In the genomic region with DNA sequence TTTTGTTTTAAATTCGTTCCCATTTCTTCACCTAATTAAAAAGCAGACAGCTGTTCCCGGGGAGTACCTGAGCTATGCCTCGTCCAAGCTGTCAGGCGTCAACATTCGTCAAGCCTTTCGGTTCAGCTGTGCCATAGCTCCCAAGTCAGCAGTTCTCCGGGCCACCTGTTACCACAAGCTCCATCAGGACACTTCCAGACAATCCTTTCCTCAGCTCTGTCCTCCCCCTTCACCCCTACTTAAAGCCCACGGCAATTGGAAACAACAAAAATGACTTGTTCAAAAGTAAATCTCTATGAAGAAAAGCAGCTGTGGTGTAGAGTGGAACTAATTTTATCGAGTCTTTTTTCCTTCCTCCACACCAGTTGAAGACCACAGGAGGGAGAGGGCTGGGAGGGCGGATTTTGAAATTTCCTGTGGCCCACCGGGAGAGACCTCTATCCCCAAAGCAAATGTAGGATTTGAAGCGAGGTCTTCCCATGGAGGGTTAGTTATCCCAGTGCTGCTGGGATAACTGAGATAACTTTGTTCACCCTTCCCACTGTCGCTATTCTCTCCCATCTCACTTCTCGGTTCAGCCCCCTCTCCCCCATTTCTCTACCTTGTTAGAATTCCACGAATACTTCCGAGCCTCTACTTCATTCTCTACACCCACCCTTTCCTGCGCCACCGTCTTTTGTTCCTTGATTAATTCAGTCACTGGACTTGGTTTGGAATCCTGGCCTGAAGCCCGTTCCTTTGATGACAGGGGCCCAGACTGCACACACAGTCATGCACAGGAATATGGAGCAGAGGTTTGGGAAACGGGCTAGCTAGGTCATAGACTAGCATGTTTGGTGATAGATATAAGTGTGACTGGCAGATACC, we compare ENCODE assay signal across 10 mouse cellular contexts.
DNase-seq lines count a peak whose midpoint lies in the region; ATAC-seq lines count a peak whose summit lies in the region.
"Had no signal": no experiment of that assay in that cellular context is flagged by ENCODE, and none has a peak within 500 bp of the region (broad histone marks: within the 10 kb centered on the region; RNA-seq: fewer than 3 reads in every experiment).

No protein-coding gene starts in this region.

- WGBS in forebrain, embryonic 14.5 days, result 18% methylated on average over 20 of the region's 20 CpGs
- 56% methylated on average over 20 of the region's 20 CpGs for WGBS in midbrain, embryonic 12.5 days
- WGBS in intestine, embryonic 15.5 days, result 56% methylated on average over 20 of the region's 20 CpGs

- no peaks in the 10 kb centered on the region for H3K36me3 ChIP-seq in forebrain, embryonic 14.5 days (ENCODE audit: control insufficient read depth, insufficient read depth, low read length)
- no peaks in the 10 kb centered on the region for H3K36me3 ChIP-seq in midbrain, embryonic 12.5 days
- no peaks in the 10 kb centered on the region for H3K36me3 ChIP-seq in intestine, embryonic 15.5 days
- H3K36me3 ChIP-seq: liver, embryonic 13.5 days had no signal

- H3K4me2 ChIP-seq in forebrain, embryonic 14.5 days (ENCODE audit: low read length), result peak overlapping the region; percentile 36
- H3K4me2 ChIP-seq in midbrain, embryonic 12.5 days (replicated peaks), result no peak overlapping the region
- H3K4me2 ChIP-seq in intestine, embryonic 15.5 days (replicated peaks), result no peak overlapping the region
- H3K4me2 ChIP-seq: liver, embryonic 13.5 days had no signal

- peaks cover 11% of the 10 kb centered on the region for H3K4me1 ChIP-seq in forebrain, embryonic 14.5 days (ENCODE audit: control insufficient read depth, insufficient read depth, low read length)
- H3K4me1 ChIP-seq in midbrain, embryonic 12.5 days, result peaks cover 22% of the 10 kb centered on the region
- no peaks in the 10 kb centered on the region for H3K4me1 ChIP-seq in intestine, embryonic 15.5 days (replicated peaks)
- H3K4me1 ChIP-seq: liver, embryonic 13.5 days had no signal

- H3K9ac ChIP-seq in forebrain, embryonic 14.5 days (ENCODE audit: low read length), result no peak overlapping the region
- no peak overlapping the region for H3K9ac ChIP-seq in midbrain, embryonic 12.5 days (replicated peaks)
- no peak overlapping the region for H3K9ac ChIP-seq in intestine, embryonic 15.5 days
- H3K9ac ChIP-seq: liver, embryonic 13.5 days had no signal

- peak overlapping the region; percentile 5; the same call in 1 of the 2 replicates for H3K4me3 ChIP-seq in forebrain, embryonic 14.5 days (ENCODE audit: low read depth, low read length)
- no peak overlapping the region for H3K4me3 ChIP-seq in midbrain, embryonic 12.5 days
- H3K4me3 ChIP-seq in intestine, embryonic 15.5 days (replicated peaks), result no peak overlapping the region
- H3K4me3 ChIP-seq: liver, embryonic 13.5 days had no signal

- DNase-seq in cerebellum, postnatal 14 days, result peak; percentile 18 to 22
- no peak for DNase-seq in cerebellum, postnatal 25 days
- peak; percentile 26 for DNase-seq in kidney, postnatal 10 days
- no peak for DNase-seq in kidney, adult 9 months
- peak; percentile 81 for DNase-seq in forebrain, embryonic 14.5 days (ENCODE audit: low spot score)
- no peak for DNase-seq in layer of hippocampus, postnatal 10 days (ENCODE audit: low spot score in 2 of 2)
- DNase-seq: cerebellum, adult 8-10 months; liver, embryonic 13.5 days had no signal

- no peaks in the 10 kb centered on the region for H3K27me3 ChIP-seq in forebrain, embryonic 14.5 days (replicated peaks; ENCODE audit: control insufficient read depth, insufficient read depth, low read length)
- no peaks in the 10 kb centered on the region for H3K27me3 ChIP-seq in midbrain, embryonic 12.5 days
- no peaks in the 10 kb centered on the region for H3K27me3 ChIP-seq in intestine, embryonic 15.5 days (replicated peaks)
- H3K27me3 ChIP-seq: liver, embryonic 13.5 days had no signal

- ATAC-seq in forebrain, embryonic 14.5 days, result peak; percentile 83
- peak; percentile 53 for ATAC-seq in midbrain, embryonic 12.5 days (ENCODE audit: low FRiP score, low read depth)
- ATAC-seq in intestine, embryonic 15.5 days, result no peak

- no peak overlapping the region for H3K27ac ChIP-seq in forebrain, embryonic 14.5 days (ENCODE audit: low read depth, low read length)
- no peak overlapping the region for H3K27ac ChIP-seq in midbrain, embryonic 12.5 days (replicated peaks)
- no peak overlapping the region for H3K27ac ChIP-seq in intestine, embryonic 15.5 days
- H3K27ac ChIP-seq: liver, embryonic 13.5 days had no signal

- H3K9me3 ChIP-seq in forebrain, embryonic 14.5 days (replicated peaks; ENCODE audit: control insufficient read depth, low read length), result no peaks in the 10 kb centered on the region
- no peaks in the 10 kb centered on the region for H3K9me3 ChIP-seq in midbrain, embryonic 12.5 days
- no peaks in the 10 kb centered on the region for H3K9me3 ChIP-seq in intestine, embryonic 15.5 days
- H3K9me3 ChIP-seq: liver, embryonic 13.5 days had no signal

Comparison
In these comparisons a context has a peak if more than half of its experiments do, and no peak if none do; other contexts are left out.
1. DNase-seq: peak in cerebellum, postnatal 14 days (2 of 2), kidney, postnatal 10 days (single experiment) and forebrain, embryonic 14.5 days (single experiment); none in cerebellum, postnatal 25 days (0 of 2), kidney, adult 9 months (single experiment) and layer of hippocampus, postnatal 10 days (0 of 2).